16 mouse cellular contexts compared by ENCODE assay signal in genomic region chr7:30196171-30196570, GRCm38 (mm10). TPM values are rescaled to one million over a fixed set of nuclear protein-coding genes. Genes with fewer than 3 reads are reported as not detected.
DNase-seq lines count a peak whose midpoint lies in the region; ATAC-seq and TF ChIP-seq lines count a peak whose summit lies in the region.
"Had no signal": no experiment of that assay in that cellular context is flagged by ENCODE, and none has a peak within 500 bp of the region (broad histone marks: within the 10 kb centered on the region; RNA-seq: fewer than 3 reads in every experiment).

No protein-coding gene starts in this region.

- H3K36me3 ChIP-seq in liver, embryonic 12.5 days = peaks cover 20% of the 10 kb centered on the region
- peaks cover 17% of the 10 kb centered on the region for H3K36me3 ChIP-seq in small intestine, adult 2 months (ENCODE audit: control insufficient read depth, insufficient read depth, low read length)

- intact Hi-C loops in left cerebral cortex, postnatal 36 days (cut with DNase I) = no loop called here

- H3K4me2 ChIP-seq in liver, embryonic 12.5 days = no peak overlapping the region
- H3K4me2 ChIP-seq: forebrain, embryonic 12.5 days had no signal

- no peak overlapping the region for H3K4me3 ChIP-seq in liver, embryonic 12.5 days
- H3K4me3 ChIP-seq in small intestine, adult 2 months (ENCODE audit: low read depth, low read length) = no peak overlapping the region
- H3K4me3 ChIP-seq: forebrain, embryonic 12.5 days; midbrain, embryonic 13.5 days; neural tube, embryonic 13.5 days had no signal

- H3K27me3 ChIP-seq in liver, embryonic 12.5 days (replicated peaks) = no peaks in the 10 kb centered on the region
- H3K27me3 ChIP-seq in small intestine, adult 2 months (ENCODE audit: control insufficient read depth, insufficient read depth, low read length) = no peaks in the 10 kb centered on the region
- H3K27me3 ChIP-seq: forebrain, embryonic 12.5 days; midbrain, embryonic 13.5 days; neural tube, embryonic 13.5 days had no signal

- H3K4me1 ChIP-seq in liver, embryonic 12.5 days = peaks cover 37% of the 10 kb centered on the region
- H3K4me1 ChIP-seq in small intestine, adult 2 months (ENCODE audit: control insufficient read depth, insufficient read depth, insufficient read length, low read length) = peaks cover 24% of the 10 kb centered on the region

- H3K27ac ChIP-seq in liver, embryonic 12.5 days = 0 out of 2 replicates have a peak overlapping the region, but pooled peaks have one; percentile 38
- 0 out of 2 replicates have a peak overlapping the region, but pooled peaks have one; percentile 0 for H3K27ac ChIP-seq in small intestine, adult 2 months (ENCODE audit: insufficient read depth, low read depth, low read length)
- H3K27ac ChIP-seq: forebrain, embryonic 12.5 days; midbrain, embryonic 13.5 days; neural tube, embryonic 13.5 days had no signal

- no peak for ATAC-seq in liver, embryonic 12.5 days
- ATAC-seq: activated CD4-positive, CD25-positive, alpha-beta regulatory T cell, adult 4 months; lung, postnatal 0 days; midbrain, embryonic 13.5 days had no signal

- WGBS in liver, embryonic 12.5 days (ENCODE audit: insufficient replicate concordance) = 52% methylated on average over 6 of the region's 6 CpGs
- 33% methylated on average over 6 of the region's 6 CpGs for WGBS in small intestine, adult 2 months

- no peak overlapping the region for H3K9ac ChIP-seq in liver, embryonic 12.5 days
- H3K9ac ChIP-seq: midbrain, embryonic 13.5 days had no signal

- DNase-seq in adrenal gland, adult 2 months = peak; percentile 81
- no peak for DNase-seq in adrenal gland, adult 18-20 months (ENCODE audit: low spot score in 2 of 2)
- no peak for DNase-seq in liver
- peak; percentile 67 for DNase-seq in NIH3T3 (ENCODE audit: low read depth)
- no peak for DNase-seq in left cerebral cortex, postnatal 36 days (ENCODE audit: low spot score in 2 of 2)
- DNase-seq in T-cell, adult 2 months (ENCODE audit: low spot score) = no peak
- DNase-seq: B cell, adult 2 months; gastrocnemius, postnatal 14 days; right cerebral cortex, adult 18-20 months had no signal

- TF ChIP-seq POLR2A in small intestine, adult 2 months (IDR thresholded peaks at IDR 0.05; ENCODE audit: low read depth, low read length) = no peak

- TF ChIP-seq CTCF in small intestine, adult 2 months (IDR thresholded peaks at IDR 0.05; ENCODE audit: extremely low read depth, insufficient read length, insufficient replicate concordance, low read depth, low read length) = no peak

- no peaks in the 10 kb centered on the region for H3K9me3 ChIP-seq in liver, embryonic 12.5 days (replicated peaks)
- H3K9me3 ChIP-seq: forebrain, embryonic 12.5 days; midbrain, embryonic 13.5 days; neural tube, embryonic 13.5 days had no signal

RNA-seq across cellular contexts. Expression of gene Capns1, which starts 2.4 kb away (rescaled TPM):
- 100 to 1,000 TPM; 629 to 666 TPM for total RNA-seq in adrenal gland, adult 2 months (2021)
- 1,680 and 2,038 TPM in 2 replicates for polyA plus RNA-seq in adrenal gland, adult 2 months (2012; rRNA removed)
- total RNA-seq in adrenal gland, adult 18-20 months (2021) = 100 to 1,000 TPM; 575 to 621 TPM
- polyA plus RNA-seq in liver, embryonic 12.5 days (2016; fragmentation: Nextera tagmentation; extraction: Ambion mirVana) = 42.6 and 49.2 TPM in 2 replicates
- 351 and 819 TPM in 2 replicates for polyA plus RNA-seq in small intestine, adult 2 months (2012; rRNA removed)
- total RNA-seq in left cerebral cortex, postnatal 36 days (2021) = 100 to 1,000 TPM; 175 to 181 TPM

RNA-seq across cellular contexts. Expression of gene Cox7a1, which starts 12.2 kb away (rescaled TPM):
- 100 to 1,000 TPM; 353 to 482 TPM for total RNA-seq in adrenal gland, adult 2 months (2021)
- 27.2 and 28.9 TPM in 2 replicates for polyA plus RNA-seq in adrenal gland, adult 2 months (2012; rRNA removed)
- total RNA-seq in adrenal gland, adult 18-20 months (2021) = 100 to 1,000 TPM; 349 to 810 TPM
- polyA plus RNA-seq in liver, embryonic 12.5 days (2016; fragmentation: Nextera tagmentation; extraction: Ambion mirVana) = 4.4 and 6.2 TPM in 2 replicates
- polyA plus RNA-seq in small intestine, adult 2 months (2012; rRNA removed) = 47.5 and 165 TPM in 2 replicates
- total RNA-seq in left cerebral cortex, postnatal 36 days (2021) = 1 to 10 TPM; 5.8 to 6.0 TPM

RNA-seq across cellular contexts. Expression of gene Zfp146, which starts 26.6 kb away (rescaled TPM):
- total RNA-seq in adrenal gland, adult 2 months (2021) = 10 to 100 TPM; 45.7 to 52.1 TPM
- 2.2 and 2.5 TPM in 2 replicates for polyA plus RNA-seq in adrenal gland, adult 2 months (2012; rRNA removed)
- 10 to 100 TPM; 48.5 to 54.2 TPM for total RNA-seq in adrenal gland, adult 18-20 months (2021)
- polyA plus RNA-seq in liver, embryonic 12.5 days (2016; fragmentation: Nextera tagmentation; extraction: Ambion mirVana) = 6.8 and 6.9 TPM in 2 replicates
- polyA plus RNA-seq in small intestine, adult 2 months (2012; rRNA removed) = 2.6 and 3.0 TPM in 2 replicates
- 10 to 100 TPM; 40.5 to 48.3 TPM for total RNA-seq in left cerebral cortex, postnatal 36 days (2021)

RNA-seq across cellular contexts. Expression of gene Polr2i, which starts 35.6 kb away (rescaled TPM):
- 10 to 100 TPM; 74.2 to 84.9 TPM for total RNA-seq in adrenal gland, adult 2 months (2021)
- polyA plus RNA-seq in adrenal gland, adult 2 months (2012; rRNA removed) = 77.0 and 78.9 TPM in 2 replicates
- total RNA-seq in adrenal gland, adult 18-20 months (2021) = 10 to 100 TPM; 51.1 to 64.1 TPM
- polyA plus RNA-seq in liver, embryonic 12.5 days (2016; fragmentation: Nextera tagmentation; extraction: Ambion mirVana) = 73.4 and 79.5 TPM in 2 replicates
- 59.2 and 86.9 TPM in 2 replicates for polyA plus RNA-seq in small intestine, adult 2 months (2012; rRNA removed)
- total RNA-seq in left cerebral cortex, postnatal 36 days (2021) = 10 to 100 TPM; 45.6 to 53.4 TPM

RNA-seq across cellular contexts. Expression of gene Tbcb, which starts 35.9 kb away (rescaled TPM):
- total RNA-seq in adrenal gland, adult 2 months (2021) = 100 to 1,000 TPM in 1 of 2 experiments, 10 to 100 TPM in 1; 74.9 to 116 TPM
- polyA plus RNA-seq in adrenal gland, adult 2 months (2012; rRNA removed) = 40.3 and 41.9 TPM in 2 replicates
- 10 to 100 TPM; 86.2 to 93.6 TPM for total RNA-seq in adrenal gland, adult 18-20 months (2021)
- polyA plus RNA-seq in liver, embryonic 12.5 days (2016; fragmentation: Nextera tagmentation; extraction: Ambion mirVana) = 75.0 and 77.3 TPM in 2 replicates
- polyA plus RNA-seq in small intestine, adult 2 months (2012; rRNA removed) = 24.6 and 45.2 TPM in 2 replicates
- total RNA-seq in left cerebral cortex, postnatal 36 days (2021) = 100 to 1,000 TPM; 135 to 142 TPM

Comparison
In these comparisons a context has a peak if more than half of its experiments do, and no peak if none do; other contexts are left out.
1. DNase-seq: peak in adrenal gland, adult 2 months (single experiment) and NIH3T3 (single experiment); none in adrenal gland, adult 18-20 months (0 of 2), liver (single experiment), left cerebral cortex, postnatal 36 days (0 of 2) and T-cell, adult 2 months (single experiment).
2. RNA of gene Cox7a1, which starts 12.2 kb away (total RNA-seq): 349 to 810 TPM in adrenal gland, adult 18-20 months and 353 to 482 TPM in adrenal gland, adult 2 months; 5.8 to 6.0 TPM in left cerebral cortex, postnatal 36 days; every median in the first group is over 10 times any median in the second.